Mouse (Mus musculus): ENCODE data around the gene Abcc1. TPM values are rescaled to one million over a fixed set of nuclear protein-coding genes. Genes with fewer than 3 reads are reported as not detected.

Gene Abcc1
- polyA plus RNA-seq, 1 experiment, result 3.7 TPM

- H3K27me3 ChIP-seq (ENCODE audit: control insufficient read depth, insufficient read depth, low read length), result no peaks in the 10 kb centered on the region
- 93% methylated on average over 4 of the region's 4 CpGs for WGBS
- H3K4me3 ChIP-seq (ENCODE audit: low read depth, low read length), result no peak overlapping the region
- no peaks in the 10 kb centered on the region for H3K4me1 ChIP-seq (ENCODE audit: control insufficient read depth, insufficient read depth, insufficient read length, low read length)
- TF ChIP-seq POLR2A (IDR thresholded peaks at IDR 0.05; ENCODE audit: low read depth, low read length) (no peak), CTCF (IDR thresholded peaks at IDR 0.05; ENCODE audit: extremely low read depth, insufficient read length, insufficient replicate concordance, low read depth, low read length) (no peak)
- H3K27ac ChIP-seq (ENCODE audit: insufficient read depth, low read depth, low read length), result no peak overlapping the region
- H3K36me3 ChIP-seq (ENCODE audit: control insufficient read depth, insufficient read depth, low read length), result peaks cover 4% of the 10 kb centered on the region
Measured at GRCm38 (mm10) chr16:14399303-14399702, 37.9 kb downstream of the Abcc1 start.

DNA sequence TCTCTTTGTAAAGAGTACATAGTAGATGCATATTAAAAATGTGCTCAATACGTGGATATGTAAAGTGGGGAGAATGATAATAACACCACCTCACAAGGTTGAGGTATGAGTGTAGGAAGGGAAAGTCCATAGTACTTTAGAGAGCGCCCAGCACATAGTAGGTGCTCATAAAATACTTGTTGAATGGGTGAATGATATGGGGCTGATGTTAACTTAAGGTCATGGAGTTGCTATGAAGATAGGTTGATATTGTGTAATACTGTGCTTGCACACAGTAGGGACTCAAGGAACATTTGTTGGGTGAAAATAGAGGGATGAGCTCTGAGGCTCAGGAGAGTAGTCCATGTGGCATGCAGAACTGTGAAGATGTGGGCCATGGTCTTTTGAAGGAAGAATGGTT is 42.1 kb downstream of the Abcc1 start:
- WGBS, result 92% methylated on average over 2 of the region's 2 CpGs
- TF ChIP-seq POLR2A (IDR thresholded peaks at IDR 0.05; ENCODE audit: low read depth, low read length), result no peak
- no peak for TF ChIP-seq CTCF (IDR thresholded peaks at IDR 0.05; ENCODE audit: extremely low read depth, insufficient read length, insufficient replicate concordance, low read depth, low read length)
- H3K4me1 ChIP-seq (ENCODE audit: control insufficient read depth, insufficient read depth, insufficient read length, low read length), result no peaks in the 10 kb centered on the region
- peaks cover 8% of the 10 kb centered on the region for H3K36me3 ChIP-seq (ENCODE audit: control insufficient read depth, insufficient read depth, low read length)
- no peak overlapping the region for H3K4me3 ChIP-seq (ENCODE audit: low read depth, low read length)
- H3K27ac ChIP-seq (ENCODE audit: insufficient read depth, low read depth, low read length), result no peak overlapping the region
- H3K27me3 ChIP-seq (ENCODE audit: control insufficient read depth, insufficient read depth, low read length), result no peaks in the 10 kb centered on the region

GRCm38 (mm10) chr16:14405636-14406035 is 44.3 kb downstream of the Abcc1 start:
- no peaks in the 10 kb centered on the region for H3K27me3 ChIP-seq (ENCODE audit: control insufficient read depth, insufficient read depth, low read length)
- peaks cover 10% of the 10 kb centered on the region for H3K36me3 ChIP-seq (ENCODE audit: control insufficient read depth, insufficient read depth, low read length)
- WGBS, result 95% methylated on average over 6 of the region's 6 CpGs
- no peak overlapping the region for H3K4me3 ChIP-seq (ENCODE audit: low read depth, low read length)
- no peaks in the 10 kb centered on the region for H3K4me1 ChIP-seq (ENCODE audit: control insufficient read depth, insufficient read depth, insufficient read length, low read length)
- TF ChIP-seq POLR2A (IDR thresholded peaks at IDR 0.05; ENCODE audit: low read depth, low read length) (no peak), CTCF (IDR thresholded peaks at IDR 0.05; ENCODE audit: extremely low read depth, insufficient read length, insufficient replicate concordance, low read depth, low read length) (no peak)
- no peak overlapping the region for H3K27ac ChIP-seq (ENCODE audit: insufficient read depth, low read depth, low read length)

GRCm38 (mm10) chr16:14409124-14409523 is 47.8 kb downstream of the Abcc1 start:
- Histone ChIP-seq H3K27me3 (ENCODE audit: control insufficient read depth, insufficient read depth, low read length) (no peaks in the 10 kb centered on the region), H3K4me3 (ENCODE audit: low read depth, low read length) (no peak overlapping the region), H3K4me1 (ENCODE audit: control insufficient read depth, insufficient read depth, insufficient read length, low read length) (no peaks in the 10 kb centered on the region), H3K27ac (ENCODE audit: insufficient read depth, low read depth, low read length) (no peak overlapping the region), H3K36me3 (ENCODE audit: control insufficient read depth, insufficient read depth, low read length) (peaks cover 18% of the 10 kb centered on the region)
- 88% methylated on average over 2 of the region's 2 CpGs for WGBS
- no peak for TF ChIP-seq POLR2A (IDR thresholded peaks at IDR 0.05; ENCODE audit: low read depth, low read length)
- TF ChIP-seq CTCF (IDR thresholded peaks at IDR 0.05; ENCODE audit: extremely low read depth, insufficient read length, insufficient replicate concordance, low read depth, low read length), result no peak

DNA sequence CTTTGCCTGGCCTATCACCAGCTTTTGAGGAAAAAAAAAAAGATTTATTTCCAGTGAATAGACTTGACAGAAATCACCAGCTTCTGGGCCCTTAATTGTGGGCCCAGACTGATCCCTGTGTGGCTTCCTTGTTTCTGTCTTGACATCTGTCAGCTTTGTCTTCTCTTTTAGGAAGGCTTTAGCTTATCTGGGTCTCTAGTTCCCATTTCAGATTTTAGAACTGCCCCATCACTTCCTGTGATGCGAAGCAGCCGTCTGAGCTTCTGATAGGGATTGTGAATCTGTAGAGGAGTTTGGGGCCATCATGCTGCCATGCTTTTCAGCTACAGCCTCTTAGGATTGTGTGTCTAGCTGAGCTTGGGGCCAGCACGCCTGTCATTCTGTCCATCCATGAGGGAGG is 48.4 kb downstream of the Abcc1 start:
- H3K4me1 ChIP-seq (ENCODE audit: control insufficient read depth, insufficient read depth, insufficient read length, low read length), result no peaks in the 10 kb centered on the region
- no peaks in the 10 kb centered on the region for H3K27me3 ChIP-seq (ENCODE audit: control insufficient read depth, insufficient read depth, low read length)
- no peak overlapping the region for H3K4me3 ChIP-seq (ENCODE audit: low read depth, low read length)
- H3K36me3 ChIP-seq (ENCODE audit: control insufficient read depth, insufficient read depth, low read length), result peaks cover 18% of the 10 kb centered on the region
- TF ChIP-seq POLR2A (IDR thresholded peaks at IDR 0.05; ENCODE audit: low read depth, low read length) (no peak), CTCF (IDR thresholded peaks at IDR 0.05; ENCODE audit: extremely low read depth, insufficient read length, insufficient replicate concordance, low read depth, low read length) (no peak)
- H3K27ac ChIP-seq (ENCODE audit: insufficient read depth, low read depth, low read length), result no peak overlapping the region
- 90% methylated on average over 3 of the region's 3 CpGs for WGBS

DNA sequence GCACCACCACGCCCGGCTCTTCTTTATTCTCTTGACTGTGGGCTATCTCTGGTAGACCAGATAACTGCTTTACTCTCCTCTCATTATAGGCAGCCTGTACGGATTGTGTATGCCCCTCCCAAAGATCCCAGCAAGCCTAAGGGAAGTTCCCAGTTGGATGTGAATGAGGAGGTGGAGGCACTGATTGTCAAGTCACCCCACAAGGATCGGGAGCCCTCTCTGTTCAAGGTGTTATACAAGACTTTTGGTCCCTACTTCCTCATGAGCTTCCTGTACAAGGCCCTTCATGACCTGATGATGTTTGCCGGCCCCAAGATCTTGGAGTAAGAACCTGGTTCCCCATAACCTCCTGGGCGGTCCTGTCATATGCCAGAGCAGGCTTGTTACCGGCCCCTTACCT is 49.3 kb downstream of the Abcc1 start:
- Histone ChIP-seq H3K4me1 (ENCODE audit: control insufficient read depth, insufficient read depth, insufficient read length, low read length) (no peaks in the 10 kb centered on the region), H3K27ac (ENCODE audit: insufficient read depth, low read depth, low read length) (no peak overlapping the region), H3K36me3 (ENCODE audit: control insufficient read depth, insufficient read depth, low read length) (peaks cover 15% of the 10 kb centered on the region), H3K27me3 (ENCODE audit: control insufficient read depth, insufficient read depth, low read length) (no peaks in the 10 kb centered on the region), H3K4me3 (ENCODE audit: low read depth, low read length) (no peak overlapping the region)
- 89% methylated on average over 7 of the region's 7 CpGs for WGBS
- no peak for TF ChIP-seq CTCF (IDR thresholded peaks at IDR 0.05; ENCODE audit: extremely low read depth, insufficient read length, insufficient replicate concordance, low read depth, low read length)
- no peak for TF ChIP-seq POLR2A (IDR thresholded peaks at IDR 0.05; ENCODE audit: low read depth, low read length)

DNA sequence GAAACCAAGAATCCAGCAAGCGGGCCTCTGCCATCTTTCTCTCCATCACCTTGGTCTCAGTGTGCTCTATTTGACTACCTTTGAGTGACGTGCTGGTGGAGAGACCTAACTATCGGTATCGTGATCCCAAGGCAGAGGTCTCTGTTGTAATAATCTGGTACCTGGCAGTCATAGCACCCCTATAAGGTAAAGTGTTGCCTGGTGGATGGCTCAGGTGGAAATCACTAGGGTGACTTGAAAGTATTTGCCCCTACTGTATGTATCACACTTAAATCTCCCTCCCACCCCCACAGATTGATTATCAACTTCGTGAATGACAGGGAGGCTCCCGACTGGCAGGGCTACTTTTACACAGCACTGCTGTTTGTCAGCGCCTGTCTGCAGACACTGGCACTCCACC is 49.8 kb downstream of the Abcc1 start:
- Histone ChIP-seq H3K4me3 (ENCODE audit: low read depth, low read length) (no peak overlapping the region), H3K4me1 (ENCODE audit: control insufficient read depth, insufficient read depth, insufficient read length, low read length) (no peaks in the 10 kb centered on the region), H3K36me3 (ENCODE audit: control insufficient read depth, insufficient read depth, low read length) (peaks cover 15% of the 10 kb centered on the region), H3K27ac (ENCODE audit: insufficient read depth, low read depth, low read length) (no peak overlapping the region), H3K27me3 (ENCODE audit: control insufficient read depth, insufficient read depth, low read length) (no peaks in the 10 kb centered on the region)
- no peak for TF ChIP-seq CTCF (IDR thresholded peaks at IDR 0.05; ENCODE audit: extremely low read depth, insufficient read length, insufficient replicate concordance, low read depth, low read length)
- no peak for TF ChIP-seq POLR2A (IDR thresholded peaks at IDR 0.05; ENCODE audit: low read depth, low read length)
- WGBS, result 94% methylated on average over 7 of the region's 7 CpGs

- 94% methylated on average over 5 of the region's 5 CpGs for WGBS
- Histone ChIP-seq H3K27ac (ENCODE audit: insufficient read depth, low read depth, low read length) (no peak overlapping the region), H3K4me3 (ENCODE audit: low read depth, low read length) (no peak overlapping the region), H3K36me3 (ENCODE audit: control insufficient read depth, insufficient read depth, low read length) (peaks cover 12% of the 10 kb centered on the region), H3K27me3 (ENCODE audit: control insufficient read depth, insufficient read depth, low read length) (no peaks in the 10 kb centered on the region), H3K4me1 (ENCODE audit: control insufficient read depth, insufficient read depth, insufficient read length, low read length) (no peaks in the 10 kb centered on the region)
- TF ChIP-seq POLR2A (IDR thresholded peaks at IDR 0.05; ENCODE audit: low read depth, low read length) (no peak), CTCF (IDR thresholded peaks at IDR 0.05; ENCODE audit: extremely low read depth, insufficient read length, insufficient replicate concordance, low read depth, low read length) (no peak)
Measured at GRCm38 (mm10) chr16:14412551-14412950, 51.2 kb downstream of the Abcc1 start.

All from small intestine, adult 2 months (tissue).